Mouse (Mus musculus) activated CD4-positive, CD25-positive, alpha-beta regulatory T cell, adult 4 months (primary cell): ENCODE results near the gene Gm765. TPM values are rescaled to one million over a fixed set of nuclear protein-coding genes. Genes with fewer than 3 reads are reported as not detected.

ENCODE experiments used
- ATAC-seq: one replicate; pipeline ENCODE4 v1.8.0; 2017
- polyA plus RNA-seq, 2 experiments: library from polyadenylated mRNA; unstranded; fragments of 100-300 nt; shearing (Covaris generic); gene quantifications; one replicate each; pipeline ENCODE4 v1.2.1; 2017

The Gm765 gene
- under 1 TPM in 1 of 2 experiments, not detected in 1; 0.14 TPM for polyA plus RNA-seq

GRCm38 (mm10) chr6:98342654-98343053, at the start of gene Gm765:
TSS of gene Gm765 (minus strand) at chr6:98342754.
- ATAC-seq, result no peak

- no peak for ATAC-seq
These were observed 42.9 kb upstream of the Gm765 start for GRCm38 (mm10) chr6:98385487-98385886.

DNA sequence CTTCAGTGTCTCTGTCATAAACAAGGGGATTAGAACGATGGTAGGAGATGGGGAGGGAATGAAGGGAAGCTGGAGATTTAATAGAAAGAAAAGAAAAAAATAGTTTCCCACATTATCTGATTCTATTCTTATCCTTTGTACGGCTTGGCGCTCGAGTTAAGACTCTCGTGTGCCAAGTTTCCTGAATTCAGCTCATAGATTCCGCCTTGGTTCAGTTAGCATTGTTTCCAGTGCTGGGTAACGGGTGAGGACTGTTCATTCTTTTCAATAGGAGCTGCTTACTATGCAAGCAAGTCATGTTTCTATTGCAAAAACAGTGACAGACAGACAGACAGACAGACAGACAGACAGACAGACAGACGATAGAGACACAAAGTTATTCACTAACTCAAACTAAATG, 41.9 kb upstream of the Gm765 start:
- ATAC-seq, result no peak

DNA sequence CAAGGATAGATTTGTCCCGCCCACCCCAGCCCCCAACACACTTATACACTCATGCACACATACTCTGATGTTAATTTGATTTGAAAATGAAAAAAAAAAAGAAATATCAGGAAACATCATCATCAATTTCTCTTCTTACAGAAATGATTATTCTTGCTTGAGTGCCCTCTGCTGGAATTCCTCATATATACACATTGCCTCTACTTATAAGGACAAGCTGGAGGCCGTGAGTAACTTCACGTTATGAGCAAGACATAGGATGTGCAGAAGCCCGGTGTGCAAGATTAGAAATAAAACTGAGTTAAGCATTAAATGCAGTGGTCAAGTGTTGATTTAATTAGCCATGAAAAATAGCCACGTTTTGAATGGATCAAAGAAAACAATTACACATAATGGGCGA, 40.9 kb upstream of the Gm765 start:
- ATAC-seq, result no peak

DNA sequence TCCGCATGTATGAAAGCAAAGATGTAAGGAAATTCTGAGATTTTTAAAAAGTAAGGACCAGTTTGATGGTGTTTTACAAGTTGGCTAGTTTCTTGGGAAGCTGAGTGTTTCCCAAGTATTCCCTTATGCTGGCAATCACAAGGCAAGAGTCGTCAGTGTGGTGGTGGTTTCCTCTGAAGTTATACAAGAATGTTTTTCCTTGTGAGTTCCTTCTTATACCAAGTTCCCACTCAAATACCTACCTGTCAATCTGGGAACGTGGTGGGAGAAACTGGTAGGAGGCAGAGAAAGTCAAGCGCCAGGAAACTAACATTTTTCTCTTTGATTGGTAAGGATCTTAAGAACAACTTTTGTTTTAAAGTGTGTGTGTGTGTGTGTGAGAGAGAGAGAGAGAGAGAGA, 23.6 kb upstream of the Gm765 start:
- no peak for ATAC-seq

DNA sequence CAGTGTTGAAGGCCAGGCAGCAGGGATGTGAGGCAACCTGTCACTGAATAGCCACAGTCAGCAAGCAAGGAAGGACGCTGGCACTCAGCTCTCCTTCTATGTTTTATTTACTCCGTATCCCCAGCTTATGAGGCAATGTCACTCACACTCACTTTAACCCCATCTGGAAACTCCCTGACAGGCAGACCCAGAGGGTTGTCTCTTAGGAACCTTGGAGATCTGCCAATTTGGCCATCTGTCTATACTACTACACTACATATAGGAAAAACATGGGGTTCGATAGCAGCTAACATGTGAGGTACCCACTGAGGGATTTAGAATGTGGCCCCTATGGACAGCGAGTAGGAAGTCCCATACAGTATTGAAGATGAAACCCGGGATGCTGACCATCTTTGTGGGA, 12.7 kb upstream of the Gm765 start:
- no peak for ATAC-seq

- ATAC-seq, result no peak
These were observed 10.7 kb upstream of the Gm765 start for GRCm38 (mm10) chr6:98353285-98353684.

GRCm38 (mm10) chr6:98332714-98333113, 9.8 kb downstream of the Gm765 start:
- no peak for ATAC-seq

DNA sequence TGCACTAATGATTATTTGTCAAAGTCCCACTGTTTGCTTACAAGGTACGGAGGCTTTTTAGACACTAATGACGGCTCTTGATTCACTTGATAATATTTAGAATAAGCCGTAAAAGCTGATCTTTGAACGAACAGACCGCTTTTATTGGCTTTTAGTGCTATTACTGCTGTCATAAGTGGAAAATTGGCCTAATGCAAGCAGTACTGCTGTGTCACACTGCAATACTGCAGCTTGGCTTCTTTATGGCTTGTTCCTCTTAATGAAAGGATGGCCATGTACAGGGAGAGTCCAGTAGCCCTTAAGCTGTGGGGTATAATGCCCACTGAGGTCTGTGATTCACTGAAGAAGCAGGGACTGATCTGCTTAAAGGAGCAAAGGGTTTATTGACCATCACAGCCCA, 30.9 kb downstream of the Gm765 start:
- no peak for ATAC-seq

DNA sequence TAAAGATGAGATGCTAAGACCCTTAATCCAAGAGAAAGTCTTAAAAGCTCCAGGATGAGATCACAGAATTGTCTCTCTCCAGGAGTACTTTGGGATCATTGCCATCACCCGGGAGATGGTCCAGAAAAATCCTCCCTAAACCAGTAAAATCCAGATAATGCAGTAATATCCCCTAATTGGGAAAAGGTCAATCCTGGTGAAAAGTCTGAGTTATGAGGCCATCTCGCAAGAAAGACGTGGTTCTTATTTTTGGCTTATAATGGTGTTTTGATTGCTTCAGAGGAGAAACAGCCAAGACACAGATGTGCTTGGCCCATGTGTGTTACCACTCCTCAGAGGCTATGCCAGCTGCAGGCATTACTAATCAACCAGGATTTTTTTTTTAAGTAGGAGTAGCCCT, 34.9 kb downstream of the Gm765 start:
- ATAC-seq, result no peak

DNA sequence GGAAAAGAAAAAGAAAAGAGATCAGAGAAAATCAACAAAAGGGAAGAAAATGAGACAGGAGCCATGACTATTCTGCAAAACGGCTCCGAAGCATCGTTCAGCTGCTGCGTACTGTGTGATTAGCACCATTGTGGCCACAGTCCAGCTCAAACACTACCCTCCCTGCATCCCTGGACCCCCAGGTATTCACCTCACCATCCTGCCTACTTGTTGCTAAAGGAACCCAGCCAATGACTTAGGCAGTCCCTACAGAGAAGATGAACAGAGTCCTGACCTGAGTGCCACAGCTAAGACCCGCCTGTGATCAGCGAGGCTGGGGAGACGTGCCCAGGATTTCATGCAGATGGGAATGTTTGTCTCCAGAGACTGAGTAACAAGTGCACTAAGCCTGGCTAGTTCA, 35.4 kb downstream of the Gm765 start:
- no peak for ATAC-seq

- ATAC-seq, result no peak
These were observed 50.5 kb downstream of the Gm765 start for GRCm38 (mm10) chr6:98292064-98292463.

- ATAC-seq, result no peak
These were observed 54.2 kb downstream of the Gm765 start for GRCm38 (mm10) chr6:98288316-98288715.

GRCm38 (mm10) chr6:98287521-98287920, 55.0 kb downstream of the Gm765 start:
- no peak for ATAC-seq

DNA sequence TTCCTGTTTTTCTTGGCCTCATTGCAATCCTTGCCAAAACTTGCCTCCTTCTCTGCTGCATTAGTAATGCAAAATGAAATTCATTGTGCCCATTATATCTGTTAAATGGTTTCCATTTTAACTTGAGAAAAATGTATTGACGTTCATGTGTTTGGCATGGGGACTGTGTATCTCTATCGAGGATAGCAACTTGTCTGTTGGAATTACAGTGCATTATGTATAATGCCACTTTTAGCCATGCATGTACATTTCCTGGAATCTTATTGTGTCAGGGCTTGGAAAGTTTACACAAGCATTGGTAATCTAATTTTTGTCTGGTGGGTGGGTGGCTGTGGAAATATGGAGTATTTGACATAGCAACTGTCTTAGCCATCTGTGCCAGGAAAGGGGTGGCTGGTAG, 57.4 kb downstream of the Gm765 start:
- ATAC-seq, result no peak

DNA sequence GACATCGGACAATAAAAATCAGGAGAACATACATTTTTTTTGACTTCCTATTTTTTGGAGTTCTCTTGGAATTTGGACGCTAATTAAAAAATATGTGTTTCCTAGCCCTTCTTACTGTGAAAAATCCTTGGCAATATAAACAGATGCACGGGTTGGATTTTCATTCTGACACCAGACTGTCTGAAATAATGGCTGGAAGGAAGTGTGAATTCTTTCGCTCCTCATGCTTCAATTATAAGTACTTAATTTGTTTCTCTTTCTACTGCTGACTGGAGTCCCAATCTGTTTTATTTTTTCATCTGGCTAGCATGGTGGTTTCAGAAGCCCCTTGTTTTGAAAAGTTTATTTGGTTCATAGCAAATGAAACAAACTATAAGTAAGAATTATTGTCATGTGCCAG, 59.8 kb downstream of the Gm765 start:
- ATAC-seq, result no peak

DNA sequence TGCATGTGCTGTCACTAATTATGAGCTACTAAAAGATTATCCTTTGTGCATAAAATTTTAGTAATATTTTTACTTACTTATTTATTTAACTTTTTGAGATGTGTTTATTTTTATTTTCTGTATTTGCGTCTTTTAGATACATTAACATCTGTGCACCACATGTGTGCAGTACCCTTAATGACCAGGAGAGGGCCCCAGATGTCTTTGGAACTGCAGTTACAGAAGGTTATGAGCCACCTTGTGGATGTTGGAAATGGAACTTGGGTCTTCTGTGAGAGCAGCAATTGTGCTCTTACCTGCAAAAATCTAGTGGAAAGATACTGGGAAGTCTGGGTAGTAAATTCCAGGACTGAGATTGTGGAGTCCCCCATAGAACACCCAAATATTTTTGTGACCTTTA, 71.0 kb downstream of the Gm765 start:
- no peak for ATAC-seq

GRCm38 (mm10) chr6:98262961-98263360, 79.6 kb downstream of the Gm765 start:
- no peak for ATAC-seq

DNA sequence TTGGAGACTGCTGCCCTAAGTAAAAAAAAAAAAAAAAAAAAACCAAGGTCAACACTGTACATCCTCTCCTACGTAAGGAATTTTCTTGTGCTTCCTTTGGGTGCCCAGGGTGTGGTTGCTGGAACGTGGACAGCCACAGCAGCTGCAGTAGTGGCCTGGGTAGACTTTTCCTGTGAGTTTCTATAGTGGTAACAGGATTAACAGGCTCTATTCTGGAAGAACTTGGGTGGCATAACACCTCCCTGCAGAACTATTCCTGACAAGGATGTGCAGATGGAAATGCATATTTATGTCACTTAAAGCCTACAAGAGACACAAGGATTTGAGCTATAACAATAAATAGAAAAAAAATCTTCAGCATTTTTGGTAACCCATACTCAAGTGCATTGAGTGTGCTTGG, 83.5 kb downstream of the Gm765 start:
- no peak for ATAC-seq

DNA sequence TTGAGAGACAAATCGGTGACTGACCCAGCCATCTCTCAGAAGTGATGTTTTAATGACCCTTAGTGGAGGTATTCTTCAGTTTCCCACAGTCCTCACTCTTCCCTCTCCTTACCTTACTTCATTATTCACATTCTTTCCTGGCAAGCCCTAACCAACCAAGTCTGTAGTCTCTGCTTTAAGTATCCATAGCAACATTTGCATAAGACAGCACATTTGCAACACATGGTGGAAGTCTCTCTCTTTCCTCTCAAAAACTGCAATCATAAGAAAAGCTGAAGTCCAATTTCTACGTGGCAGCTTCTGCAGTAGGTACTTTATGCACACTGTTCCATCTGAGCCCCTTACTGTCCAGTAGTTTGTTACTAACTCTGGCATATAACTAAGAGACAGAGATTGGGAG, 96.1 kb downstream of the Gm765 start:
- ATAC-seq, result no peak

DNA sequence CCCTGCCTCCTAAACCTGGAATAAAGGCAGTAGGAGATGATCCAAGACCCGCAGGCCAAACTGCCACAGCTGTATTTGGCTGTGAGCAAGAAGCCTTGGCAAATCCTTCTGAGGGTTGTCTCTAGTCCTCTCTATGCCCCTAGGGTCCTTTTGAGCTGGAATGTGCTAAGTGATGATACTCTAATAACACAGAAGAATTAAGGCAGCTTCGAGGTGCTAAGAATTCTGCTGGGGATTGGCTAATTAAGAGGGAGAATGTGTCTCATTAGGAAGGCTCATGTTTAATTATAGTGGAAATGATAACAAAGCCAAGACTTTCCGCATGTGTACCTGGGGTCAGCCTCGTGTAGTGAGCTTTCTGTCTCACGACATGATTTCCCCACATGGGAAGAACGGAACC, 99.4 kb downstream of the Gm765 start:
- ATAC-seq, result no peak

- no peak for ATAC-seq
These were observed 101.8 kb downstream of the Gm765 start for GRCm38 (mm10) chr6:98240561-98241272.

GRCm38 (mm10) chr6:98234097-98234496, 108.5 kb downstream of the Gm765 start:
- ATAC-seq, result no peak

DNA sequence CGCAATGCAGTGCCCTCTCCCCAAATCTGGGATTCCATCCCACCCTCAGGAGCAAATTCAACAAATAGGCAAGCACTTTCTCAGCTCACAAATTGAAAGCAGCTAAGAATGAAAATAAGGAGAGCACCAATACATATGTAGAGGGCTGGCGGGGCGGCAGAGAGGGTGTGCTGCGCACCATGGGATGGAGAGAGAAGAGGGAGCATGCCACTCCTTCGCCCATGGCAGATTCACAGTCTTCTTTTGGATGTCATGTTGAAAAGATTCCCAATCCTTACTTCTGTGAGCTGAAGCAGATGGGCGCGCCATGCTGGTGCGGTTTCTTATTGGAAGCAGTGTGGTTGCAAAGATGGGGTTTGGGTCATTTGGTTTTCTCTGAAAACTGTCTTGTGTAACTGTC, 118.6 kb downstream of the Gm765 start:
- no peak for ATAC-seq

DNA sequence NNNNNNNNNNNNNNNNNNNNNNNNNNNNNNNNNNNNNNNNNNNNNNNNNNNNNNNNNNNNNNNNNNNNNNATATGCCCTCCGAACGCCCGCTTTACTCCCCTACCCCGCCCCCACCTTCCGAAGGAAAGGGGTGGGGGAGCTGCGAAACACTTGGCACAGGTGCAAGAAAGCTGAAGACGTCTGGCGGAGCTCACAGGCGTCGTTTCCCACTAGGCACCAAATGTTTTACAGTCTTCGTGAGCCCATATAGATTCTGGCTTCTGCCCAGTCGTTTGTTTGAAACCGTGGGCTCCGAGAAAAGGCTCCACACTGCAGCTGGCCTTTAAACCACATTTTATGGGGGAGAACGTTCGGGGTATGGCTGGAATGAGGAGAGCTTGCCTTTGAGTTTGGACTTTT, 120.6 kb downstream of the Gm765 start:
- no peak for ATAC-seq
